Mouse (Mus musculus): ENCODE measurements around the gene Lrrfip1.

DNA sequence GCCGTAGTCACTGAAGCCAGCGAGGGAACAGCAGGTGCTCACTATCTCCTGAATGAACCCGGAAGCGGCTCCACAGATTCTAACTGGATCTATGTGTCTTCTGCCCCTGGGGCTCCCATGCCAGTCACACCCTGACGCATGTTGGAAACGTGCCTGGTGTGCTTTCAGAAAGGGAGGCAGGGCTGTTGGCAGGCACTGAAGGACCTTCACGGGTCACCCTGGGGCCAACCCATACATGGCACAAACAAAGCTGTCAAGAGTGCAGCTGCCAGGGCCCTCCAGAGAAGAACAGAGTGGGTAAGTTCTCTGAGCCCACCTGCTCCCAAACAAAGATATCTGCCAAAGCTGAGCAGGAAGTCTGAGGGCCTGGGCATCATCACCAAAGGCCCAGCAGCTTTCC is 31.0 kb upstream of the Lrrfip1 start:
- TF ChIP-seq POLR2A (IDR thresholded peaks at IDR 0.05; ENCODE audit: control insufficient read depth, low read depth, low read length) = no peak
- no peak for TF ChIP-seq CTCF (IDR thresholded peaks at IDR 0.05; ENCODE audit: control insufficient read depth, insufficient read depth, insufficient replicate concordance, low read depth, low read length)
